Mouse (Mus musculus) thymus, adult 2 months (tissue): ENCODE data around the gene Pld4.

Experiments
- CTCF ChIP-seq: fragments of 200-500 bp; IDR thresholded peaks from 2 replicates; pipeline ENCODE4 v1.5.1; 2012; ENCODE audit warnings: mild to moderate bottlenecking, control low read depth, low read length, moderate library complexity, borderline replicate concordance; ENCODE audit not compliant: control insufficient read depth, poor library complexity, insufficient read depth; ENCODE audit errors: extremely low read depth
- POLR2A ChIP-seq: fragments of 200-500 bp; IDR thresholded peaks from 2 replicates; pipeline ENCODE4 v1.6.1; 2012; ENCODE audit warnings: mild to moderate bottlenecking, low read length, control low read depth, moderate library complexity; ENCODE audit not compliant: control insufficient read depth, poor library complexity, insufficient read depth; ENCODE audit errors: extremely low read depth

GRCm38 (mm10) chr12:112772306-112772705 is 11.9 kb downstream of the Pld4 start:
- no peak for TF ChIP-seq CTCF
- no peak for TF ChIP-seq POLR2A
